Mouse (Mus musculus) neural tube, embryonic 11.5 days (tissue): ENCODE results near the gene Rbm7. TPM values are rescaled to one million over a fixed set of nuclear protein-coding genes. Genes with fewer than 3 reads are reported as not detected.

ENCODE experiments used
- ATAC-seq: fragments of 200-750 bp; cut with Nextera tagmentation; 2 replicates; pipeline ENCODE4 v1.8.0; 2017; ENCODE audit warnings: moderate number of reproducible peaks, mild to moderate bottlenecking, moderate TSS enrichment, moderate library complexity; ENCODE audit not compliant: insufficient read depth, low FRiP score, low TSS enrichment
- DNase-seq: peaks from one replicate; pipeline ENCODE4 v3.0.0-alpha.2; 2015; ENCODE audit warnings: low spot score
- H3K27ac ChIP-seq: fragments of 300-500 bp; sonication (generic); 2 replicates; pipeline ENCODE4 v1.5.1; 2014; ENCODE audit warnings: low read depth, mild to moderate bottlenecking, low read length
- H3K27me3 ChIP-seq: fragments of 300-500 bp; sonication (generic); 2 replicates; pipeline ENCODE4 v1.6.1; 2014; ENCODE audit warnings: mild to moderate bottlenecking, low read length, mixed read lengths; ENCODE audit not compliant: control insufficient read depth, insufficient read depth
- H3K36me3 ChIP-seq: fragments of 300-500 bp; sonication (generic); 2 replicates; pipeline ENCODE4 v1.6.1; 2014; ENCODE audit warnings: mild to moderate bottlenecking, low read length, moderate library complexity, mixed read lengths; ENCODE audit not compliant: control insufficient read depth, insufficient read depth
- H3K4me1 ChIP-seq: fragments of 300-500 bp; sonication (generic); 2 replicates; pipeline ENCODE4 v1.6.1; 2014; ENCODE audit warnings: low read length, mixed read lengths; ENCODE audit not compliant: control insufficient read depth, insufficient read depth
- H3K4me2 ChIP-seq: fragments of 300-500 bp; sonication (generic); 2 replicates; pipeline ENCODE4 v1.6.1; 2014; ENCODE audit warnings: low read depth, mild to moderate bottlenecking, moderate library complexity
- H3K4me3 ChIP-seq: fragments of 300-500 bp; sonication (generic); 2 replicates; pipeline ENCODE4 v1.5.1; 2014; ENCODE audit warnings: low read depth, low read length
- H3K9ac ChIP-seq: fragments of 300-500 bp; sonication (generic); 2 replicates; pipeline ENCODE4 v1.6.1; 2014; ENCODE audit warnings: mild to moderate bottlenecking, low read length
- H3K9me3 ChIP-seq: fragments of 300-500 bp; sonication (generic); 2 replicates; pipeline ENCODE4 v1.6.1; 2016; ENCODE audit warnings: low read length; ENCODE audit not compliant: control insufficient read depth
- WGBS: fragments of 180-500 bp; shearing (Covaris S2); extraction: QIAGEN DNeasy Blood & Tissue Kit; methylation state at CpG from one replicate; pipeline ENCODE4 v1.1.7; 2014; 5-methylcytosine and 5-hydroxymethylcytosine counted together
- polyA plus RNA-seq: library from polyadenylated mRNA; unstranded; fragments of >200 nt; fragmentation: Nextera tagmentation; extraction: Ambion mirVana; gene quantifications from 2 replicates; pipeline ENCODE4 v1.2.1, GENCODE M21; 2014

The Rbm7 gene
- polyA plus RNA-seq, 1 experiment from 2014 or later: 115 TPM

GRCm38 (mm10) chr9:48503001-48503400, 7.9 kb upstream of the Rbm7 start:
- no peak for ATAC-seq
- DNase-seq: no peak
- WGBS: 71% methylated on average over 2 of the region's 2 CpGs
- H3K4me1 ChIP-seq: no peaks in the 10 kb centered on the region
- H3K9me3 ChIP-seq: no peaks in the 10 kb centered on the region
- H3K27me3 ChIP-seq: no peaks in the 10 kb centered on the region
- no peak overlapping the region for H3K4me2 ChIP-seq
- no peak overlapping the region for H3K27ac ChIP-seq
- no peak overlapping the region for H3K4me3 ChIP-seq
- H3K36me3 ChIP-seq: no peaks in the 10 kb centered on the region
- no peak overlapping the region for H3K9ac ChIP-seq

GRCm38 (mm10) chr9:48501192-48501591, 6.1 kb upstream of the Rbm7 start:
- Histone ChIP-seq H3K4me2 (no peak overlapping the region), H3K9me3 (no peaks in the 10 kb centered on the region), H3K9ac (no peak overlapping the region), H3K4me3 (no peak overlapping the region), H3K27ac (no peak overlapping the region), H3K36me3 (no peaks in the 10 kb centered on the region), H3K27me3 (no peaks in the 10 kb centered on the region), H3K4me1 (peaks cover under 1% of the 10 kb centered on the region)
- ATAC-seq: no peak
- DNase-seq: no peak
- 83% methylated on average over 7 of the region's 7 CpGs for WGBS

- H3K27ac ChIP-seq: peak overlapping the region; percentile 86
- WGBS: 2% methylated on average over 34 of the region's 34 CpGs
- no peaks in the 10 kb centered on the region for H3K9me3 ChIP-seq
- peak overlapping the region; percentile 81 for H3K4me2 ChIP-seq
- ATAC-seq (peak; percentile 24), DNase-seq (no peak)
- H3K4me3 ChIP-seq: peak overlapping the region; percentile 91
- H3K4me1 ChIP-seq: peaks cover 9% of the 10 kb centered on the region
- H3K9ac ChIP-seq: peak overlapping the region; percentile 92
- H3K36me3 ChIP-seq: peaks cover 5% of the 10 kb centered on the region; the same call in 1 of the 2 replicates
- no peaks in the 10 kb centered on the region for H3K27me3 ChIP-seq
These were observed 441 bp upstream of the Rbm7 start for GRCm38 (mm10) chr9:48495548-48495932.

GRCm38 (mm10) chr9:48481214-48482134, 13.6 kb downstream of the Rbm7 start:
- no peaks in the 10 kb centered on the region for H3K36me3 ChIP-seq
- ATAC-seq (no peak), DNase-seq (no peak)
- H3K9ac ChIP-seq: peak overlapping the region; percentile 40; the same call in 1 of the 2 replicates
- peaks cover 2% of the 10 kb centered on the region; the same call in 1 of the 2 replicates for H3K4me1 ChIP-seq
- 38% methylated on average over 20 of the region's 20 CpGs for WGBS
- no peaks in the 10 kb centered on the region for H3K9me3 ChIP-seq
- peak overlapping the region; percentile 89 for H3K4me3 ChIP-seq
- no peak overlapping the region for H3K27ac ChIP-seq
- H3K27me3 ChIP-seq: no peaks in the 10 kb centered on the region
- peak overlapping the region; percentile 86 for H3K4me2 ChIP-seq

- H3K27me3 ChIP-seq: no peaks in the 10 kb centered on the region
- no peaks in the 10 kb centered on the region for H3K36me3 ChIP-seq
- H3K9ac ChIP-seq: peak within 1 kb of the TSS; percentile 82
- peak within 1 kb of the TSS; percentile 89 for H3K4me3 ChIP-seq
- H3K9me3 ChIP-seq: no peaks in the 10 kb centered on the region
- H3K27ac ChIP-seq: no peak within 1 kb of the TSS
- H3K4me2 ChIP-seq: peak within 1 kb of the TSS; percentile 86
- 1% methylated on average over 49 of the region's 49 CpGs for WGBS
- DNase-seq: peak; percentile 92
- H3K4me1 ChIP-seq: peaks cover 2% of the 10 kb centered on the region; the same call in 1 of the 2 replicates
- ATAC-seq: peak; percentile 91
These were observed 14.5 kb downstream of the Rbm7 start, which contains the start of gene Rexo2 for GRCm38 (mm10) chr9:48480411-48481213. TSS of gene Rexo2 (minus strand) at chr9:48480623.

- H3K4me3 ChIP-seq: peak overlapping the region; percentile 89
These were observed 15.2 kb downstream of the Rbm7 start for GRCm38 (mm10) chr9:48479838-48480410.

GRCm38 (mm10) chr9:48478808-48479207, 16.3 kb downstream of the Rbm7 start:
- Histone ChIP-seq H3K4me1 (peaks cover 2% of the 10 kb centered on the region; the same call in 1 of the 2 replicates), H3K9me3 (no peaks in the 10 kb centered on the region), H3K9ac (no peak overlapping the region), H3K27me3 (no peaks in the 10 kb centered on the region), H3K27ac (no peak overlapping the region), H3K36me3 (peaks cover 2% of the 10 kb centered on the region; the same call in 1 of the 2 replicates), H3K4me2 (no peak overlapping the region), H3K4me3 (no peak overlapping the region)
- ATAC-seq (no peak), DNase-seq (no peak)
- 92% methylated on average over 4 of the region's 4 CpGs for WGBS

More at GRCm38 (mm10) chr9:48479838-48480410, 15.2 kb downstream of the Rbm7 start:
- peaks cover under 1% of the 10 kb centered on the region; the same call in 1 of the 2 replicates for H3K36me3 ChIP-seq
- no peaks in the 10 kb centered on the region for H3K9me3 ChIP-seq
- H3K4me1 ChIP-seq: peaks cover 2% of the 10 kb centered on the region; the same call in 1 of the 2 replicates
- peak overlapping the region; percentile 86 for H3K4me2 ChIP-seq
- ATAC-seq (peak; percentile 63), DNase-seq (no peak)
- H3K9ac ChIP-seq: peak overlapping the region; percentile 82
- no peaks in the 10 kb centered on the region for H3K27me3 ChIP-seq
- no peak overlapping the region for H3K27ac ChIP-seq
- WGBS: 7% methylated on average over 25 of the region's 25 CpGs
